Mouse (Mus musculus) liver, adult 2 months (tissue): Measurements from ENCODE around the gene St6galnac3.

ENCODE experiments used
- CTCF ChIP-seq: fragments of 200-500 bp; IDR thresholded peaks from 2 replicates; pipeline ENCODE4 v1.5.1; 2011; ENCODE audit warnings: low read depth, low read length, control low read depth
- POLR2A ChIP-seq: fragments of 200-500 bp; IDR thresholded peaks from 2 replicates; pipeline ENCODE4 v1.6.1; 2011; ENCODE audit warnings: low read length, control low read depth; ENCODE audit not compliant: insufficient read depth; ENCODE audit errors: extremely low read depth

DNA sequence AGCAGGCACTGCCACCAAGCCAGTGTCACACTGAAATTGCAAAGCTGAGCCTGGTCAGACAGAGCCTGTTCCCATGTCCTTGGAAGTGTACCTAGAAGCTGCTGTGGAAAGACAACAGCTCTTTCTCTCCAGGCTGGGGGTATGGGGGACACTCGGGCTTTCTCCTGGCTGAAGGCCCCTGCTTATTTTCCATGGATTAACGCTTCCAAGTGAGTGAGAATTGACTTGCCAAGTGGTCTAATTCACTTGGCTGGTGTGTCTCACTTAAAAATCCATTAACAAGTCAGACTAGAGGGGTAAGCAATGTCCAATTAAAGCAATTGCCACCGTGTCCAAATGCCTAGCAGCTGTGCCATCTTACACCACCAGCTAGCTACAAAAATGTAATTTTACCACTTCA is 140.1 kb downstream of the St6galnac3 start:
- TF ChIP-seq POLR2A: no peak
- no peak for TF ChIP-seq CTCF
